In genomic region chr11:87449200-87449547, GRCm38 (mm10) we compare ENCODE assay signal across 9 mouse cellular contexts. TPM values are rescaled to one million over a fixed set of nuclear protein-coding genes. Genes with fewer than 3 reads are reported as not detected.
DNase-seq lines count a peak whose midpoint lies in the region; ATAC-seq and TF ChIP-seq lines count a peak whose summit lies in the region.
"Had no signal": no experiment of that assay in that cellular context is flagged by ENCODE, and none has a peak within 500 bp of the region (broad histone marks: within the 10 kb centered on the region; RNA-seq: fewer than 3 reads in every experiment).

No protein-coding gene starts in this region.

- WGBS in embryonic facial prominence, embryonic 12.5 days = 13% methylated on average over 3 of the region's 3 CpGs
- WGBS in embryonic facial prominence, embryonic 10.5 days = 22% methylated on average over 3 of the region's 3 CpGs
- 13% methylated on average over 3 of the region's 3 CpGs for WGBS in hindbrain, embryonic 13.5 days
- 11% methylated on average over 3 of the region's 3 CpGs for WGBS in midbrain, embryonic 14.5 days

- no peak for DNase-seq in embryonic facial prominence, embryonic 10.5 days (ENCODE audit: low spot score)
- no peak for DNase-seq in layer of hippocampus, adult 2 months (ENCODE audit: low spot score in 2 of 2)
- no peak for DNase-seq in layer of hippocampus, adult 9-10 months (ENCODE audit: low spot score)
- DNase-seq in midbrain, embryonic 14.5 days = no peak
- no peak for DNase-seq in layer of hippocampus, adult 18-20 months (ENCODE audit: low spot score in 2 of 2)
- DNase-seq in thymus, postnatal 25 days = no peak

- TF ChIP-seq CTCF in layer of hippocampus, adult 2 months (conservative IDR thresholded peaks at IDR 0.05) = no peak

- H3K4me3 ChIP-seq in embryonic facial prominence, embryonic 12.5 days = no peak overlapping the region
- H3K4me3 ChIP-seq in embryonic facial prominence, embryonic 10.5 days = no peak overlapping the region; the same call in 1 of the 2 replicates
- H3K4me3 ChIP-seq in layer of hippocampus, adult 2 months = no peak overlapping the region
- no peak overlapping the region for H3K4me3 ChIP-seq in hindbrain, embryonic 13.5 days
- H3K4me3 ChIP-seq in midbrain, embryonic 14.5 days (replicated peaks; ENCODE audit: low read depth, low read length) = no peak overlapping the region

- H3K27me3 ChIP-seq in embryonic facial prominence, embryonic 12.5 days = no peaks in the 10 kb centered on the region
- H3K27me3 ChIP-seq in embryonic facial prominence, embryonic 10.5 days (replicated peaks; ENCODE audit: low read depth, poor library complexity, severe bottlenecking) = no peaks in the 10 kb centered on the region
- H3K27me3 ChIP-seq in hindbrain, embryonic 13.5 days = no peaks in the 10 kb centered on the region
- H3K27me3 ChIP-seq in midbrain, embryonic 14.5 days (ENCODE audit: control insufficient read depth, insufficient read depth, low read length) = no peaks in the 10 kb centered on the region

- peak overlapping the region; percentile 72 for H3K27ac ChIP-seq in embryonic facial prominence, embryonic 12.5 days
- no peak overlapping the region for H3K27ac ChIP-seq in embryonic facial prominence, embryonic 10.5 days (replicated peaks)
- peak overlapping the region; percentile 67 for H3K27ac ChIP-seq in layer of hippocampus, adult 2 months
- H3K27ac ChIP-seq in hindbrain, embryonic 13.5 days = peak overlapping the region; percentile 67
- 0 out of 2 replicates have a peak overlapping the region, but pooled peaks have one; percentile 3 for H3K27ac ChIP-seq in midbrain, embryonic 14.5 days (replicated peaks; ENCODE audit: low read depth, low read length)

- no peak overlapping the region for H3K4me2 ChIP-seq in embryonic facial prominence, embryonic 12.5 days (replicated peaks)
- H3K4me2 ChIP-seq in hindbrain, embryonic 13.5 days = 0 out of 2 replicates have a peak overlapping the region, but pooled peaks have one; percentile 1
- H3K4me2 ChIP-seq in midbrain, embryonic 14.5 days (ENCODE audit: low read length) = no peak overlapping the region

- no peak for ATAC-seq in embryonic facial prominence, embryonic 12.5 days (ENCODE audit: insufficient number of reproducible peaks, insufficient read depth, low FRiP score, low TSS enrichment)
- ATAC-seq in hindbrain, embryonic 13.5 days (ENCODE audit: low FRiP score) = no peak
- no peak for ATAC-seq in midbrain, embryonic 14.5 days (ENCODE audit: low FRiP score, low TSS enrichment)

- no peaks in the 10 kb centered on the region for H3K36me3 ChIP-seq in embryonic facial prominence, embryonic 12.5 days
- no peaks in the 10 kb centered on the region for H3K36me3 ChIP-seq in embryonic facial prominence, embryonic 10.5 days (replicated peaks)
- H3K36me3 ChIP-seq in hindbrain, embryonic 13.5 days = no peaks in the 10 kb centered on the region
- no peaks in the 10 kb centered on the region for H3K36me3 ChIP-seq in midbrain, embryonic 14.5 days (ENCODE audit: control insufficient read depth, insufficient read depth, low read length)

- no peak overlapping the region for H3K9ac ChIP-seq in embryonic facial prominence, embryonic 12.5 days
- H3K9ac ChIP-seq in hindbrain, embryonic 13.5 days = no peak overlapping the region
- H3K9ac ChIP-seq in midbrain, embryonic 14.5 days (replicated peaks; ENCODE audit: low read length) = no peak overlapping the region

- H3K4me1 ChIP-seq in embryonic facial prominence, embryonic 12.5 days = peaks cover 7% of the 10 kb centered on the region; the same call in 1 of the 2 replicates
- peaks cover 21% of the 10 kb centered on the region for H3K4me1 ChIP-seq in embryonic facial prominence, embryonic 10.5 days
- H3K4me1 ChIP-seq in hindbrain, embryonic 13.5 days (replicated peaks) = peaks cover 7% of the 10 kb centered on the region; the same call in 1 of the 2 replicates
- no peaks in the 10 kb centered on the region for H3K4me1 ChIP-seq in midbrain, embryonic 14.5 days (ENCODE audit: control insufficient read depth, insufficient read depth, low read length)

- no peaks in the 10 kb centered on the region for H3K9me3 ChIP-seq in embryonic facial prominence, embryonic 12.5 days
- H3K9me3 ChIP-seq in embryonic facial prominence, embryonic 10.5 days = no peaks in the 10 kb centered on the region
- H3K9me3 ChIP-seq in hindbrain, embryonic 13.5 days = no peaks in the 10 kb centered on the region
- no peaks in the 10 kb centered on the region for H3K9me3 ChIP-seq in midbrain, embryonic 14.5 days (ENCODE audit: control insufficient read depth, low read length)

RNA-seq across cellular contexts. Expression of gene Tex14, which starts 44.3 kb away (rescaled TPM):
- polyA plus RNA-seq in embryonic facial prominence, embryonic 12.5 days (2016; fragmentation: Nextera tagmentation; extraction: Ambion mirVana) = 0.64 and 0.99 TPM in 2 replicates
- polyA plus RNA-seq in embryonic facial prominence, embryonic 10.5 days (2016; fragmentation: Nextera tagmentation; extraction: Ambion mirVana) = 0.50 TPM in 1 of 2 replicates, not detected in the other
- total RNA-seq in layer of hippocampus, adult 2 months (2021) = under 1 TPM; 0.20 to 0.26 TPM
- 1.00 and 1.0 TPM in 2 replicates for polyA plus RNA-seq in hindbrain, embryonic 13.5 days (2015; fragmentation: Nextera tagmentation; extraction: Ambion mirVana)
- 0.86 and 0.92 TPM in 2 replicates for polyA plus RNA-seq in midbrain, embryonic 14.5 days (2014; fragmentation: Nextera tagmentation; extraction: Ambion mirVana)
- total RNA-seq in layer of hippocampus, adult 18-20 months (2021) = under 1 TPM; 0.15 to 0.23 TPM
- total RNA-seq: gastrocnemius, adult 8-10 months had no signal

RNA-seq across cellular contexts. Expression of gene Rad51c, which starts 44.4 kb away (rescaled TPM):
- polyA plus RNA-seq in embryonic facial prominence, embryonic 12.5 days (2016; fragmentation: Nextera tagmentation; extraction: Ambion mirVana) = 10.6 TPM in 2 replicates
- polyA plus RNA-seq in embryonic facial prominence, embryonic 10.5 days (2016; fragmentation: Nextera tagmentation; extraction: Ambion mirVana) = 11.5 and 11.9 TPM in 2 replicates
- 1 to 10 TPM; 4.0 to 4.2 TPM for total RNA-seq in layer of hippocampus, adult 2 months (2021)
- 5.1 and 6.2 TPM in 2 replicates for polyA plus RNA-seq in hindbrain, embryonic 13.5 days (2015; fragmentation: Nextera tagmentation; extraction: Ambion mirVana)
- polyA plus RNA-seq in midbrain, embryonic 14.5 days (2014; fragmentation: Nextera tagmentation; extraction: Ambion mirVana) = 3.3 and 5.6 TPM in 2 replicates
- total RNA-seq in layer of hippocampus, adult 18-20 months (2021) = 1 to 10 TPM; 4.5 to 4.6 TPM
